Mouse (Mus musculus): ENCODE results near the gene Tpo. TPM values are rescaled to one million over a fixed set of nuclear protein-coding genes. Genes with fewer than 3 reads are reported as not detected.

Tpo gene
- polyA plus RNA-seq, 2 experiments from 2014 or later, result not detected

GRCm38 (mm10) chr12:30076316-30076715 lies 56.1 kb downstream of the Tpo start:
- no peak for ATAC-seq

GRCm38 (mm10) chr12:30069321-30069720 lies 63.1 kb downstream of the Tpo start:
- no peak for ATAC-seq

DNA sequence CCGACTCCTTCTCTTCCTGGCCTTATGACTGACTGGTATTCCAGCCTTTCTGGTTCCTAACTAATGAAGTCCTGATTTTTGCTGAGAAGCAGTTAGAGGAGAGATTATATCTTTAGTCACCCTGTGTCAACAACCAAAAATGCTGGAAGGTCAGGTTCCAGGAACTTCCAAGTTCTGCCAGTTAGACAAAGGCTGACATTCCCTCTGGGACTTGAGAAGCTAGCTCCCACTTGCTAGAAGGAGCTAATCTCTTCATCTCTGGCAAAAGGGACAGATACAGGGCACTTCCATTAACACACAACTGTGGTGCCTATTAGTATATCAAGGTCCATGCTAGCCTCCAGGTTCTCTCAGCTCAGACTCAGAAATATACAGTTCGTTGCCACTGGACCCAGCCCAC lies 64.6 kb downstream of the Tpo start:
- ATAC-seq, result no peak

DNA sequence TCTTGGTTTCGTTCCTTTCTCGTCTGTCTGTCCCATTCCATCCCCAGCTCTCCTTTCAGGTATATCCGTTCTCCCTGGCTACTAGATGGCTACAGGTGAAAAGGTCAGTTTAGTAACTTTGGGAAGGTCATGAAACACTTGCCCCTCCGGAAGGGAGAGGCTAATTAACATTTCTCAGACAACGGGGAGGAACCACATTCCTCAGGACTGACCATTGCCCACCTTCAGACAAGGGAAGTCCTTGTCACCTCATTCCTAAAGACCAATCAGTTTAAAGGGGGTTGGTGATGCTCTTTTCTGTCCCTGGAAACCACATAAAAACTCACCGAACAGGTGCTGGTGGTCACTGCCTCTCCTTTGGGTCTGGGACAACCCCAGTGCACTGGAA lies 70.3 kb downstream of the Tpo start:
- ATAC-seq, result no peak

DNA sequence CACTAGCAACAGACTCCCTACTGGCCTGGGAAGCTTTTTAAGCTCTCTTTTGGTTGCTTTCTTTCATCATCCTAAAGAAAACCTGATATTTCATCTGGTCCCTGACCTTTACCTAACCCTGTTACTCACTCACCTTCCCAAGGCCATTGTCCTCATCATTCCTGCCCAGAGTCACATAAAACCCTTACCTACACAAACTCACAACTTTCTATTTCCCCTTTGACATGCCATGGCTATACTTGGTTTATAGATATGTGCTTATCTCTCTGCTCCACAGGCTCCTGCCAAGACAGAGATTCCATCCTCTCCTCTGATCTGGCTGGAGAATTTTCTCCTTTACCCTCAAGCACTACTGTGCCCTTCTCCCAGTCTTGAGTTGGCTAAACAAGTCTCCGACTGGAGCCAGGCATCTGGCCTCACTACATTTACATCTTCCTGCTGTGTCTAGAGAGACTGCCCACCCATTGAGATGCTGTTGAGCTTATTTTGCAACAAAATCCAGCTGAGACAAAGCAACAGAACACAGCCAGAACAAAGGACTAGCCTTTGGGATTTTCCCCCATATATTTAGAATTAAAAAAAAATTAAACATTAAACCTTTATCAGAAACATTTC lies 70.8 kb downstream of the Tpo start:
- ATAC-seq, result no peak

GRCm38 (mm10) chr12:30058044-30058443 lies 74.4 kb downstream of the Tpo start:
- ATAC-seq, result no peak

GRCm38 (mm10) chr12:30054761-30055540 lies 77.5 kb downstream of the Tpo start:
- no peak for ATAC-seq

GRCm38 (mm10) chr12:30050235-30050634 lies 82.2 kb downstream of the Tpo start:
- no peak for ATAC-seq

- ATAC-seq, result no peak
These were observed 82.6 kb downstream of the Tpo start for GRCm38 (mm10) chr12:30049818-30050217.

DNA sequence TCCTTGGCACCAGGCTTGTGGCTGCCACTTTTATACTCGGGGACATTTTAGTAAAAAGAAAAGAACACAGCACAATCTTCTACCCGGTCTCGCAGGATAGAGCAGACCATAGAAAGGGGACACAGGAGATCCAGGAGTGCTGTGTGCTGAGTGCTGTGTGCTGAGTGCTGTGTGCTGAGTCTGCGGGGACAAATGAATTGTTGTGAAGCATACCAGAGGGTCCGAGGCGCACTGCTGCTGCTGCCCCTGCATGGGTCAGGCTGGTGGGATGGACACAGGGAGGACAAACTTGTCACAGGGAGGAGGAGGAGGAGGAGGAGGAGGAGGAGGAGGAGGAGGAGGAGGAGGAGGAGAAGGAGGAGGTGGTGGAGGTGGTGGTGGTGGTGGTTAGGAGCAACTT lies 83.6 kb downstream of the Tpo start:
- no peak for ATAC-seq

GRCm38 (mm10) chr12:30040150-30040549 lies 92.3 kb downstream of the Tpo start:
- ATAC-seq, result no peak

DNA sequence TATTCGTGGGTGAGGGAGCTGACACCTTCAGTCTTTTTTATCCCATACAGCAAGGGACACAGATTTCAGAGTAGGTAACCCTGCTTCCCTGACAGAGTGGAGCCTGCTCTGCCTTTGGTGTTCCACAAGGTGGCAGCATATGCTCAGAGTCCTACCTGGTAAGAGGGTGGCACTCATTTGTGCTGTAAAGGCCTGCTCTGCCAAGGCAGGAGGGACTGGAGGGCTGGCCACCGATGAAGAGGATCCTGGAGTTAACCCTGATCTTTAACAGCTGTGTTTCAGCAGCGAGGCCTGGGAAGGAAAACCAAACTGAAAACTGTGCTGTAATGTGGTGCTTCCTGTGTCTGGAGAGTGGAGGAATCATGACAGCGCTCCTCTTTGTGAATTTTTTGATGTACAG lies 92.9 kb downstream of the Tpo start:
- no peak for ATAC-seq

- ATAC-seq, result no peak
These were observed 95.8 kb downstream of the Tpo start for GRCm38 (mm10) chr12:30036569-30037055.

GRCm38 (mm10) chr12:30035841-30036568 lies 96.4 kb downstream of the Tpo start:
- no peak for ATAC-seq

DNA sequence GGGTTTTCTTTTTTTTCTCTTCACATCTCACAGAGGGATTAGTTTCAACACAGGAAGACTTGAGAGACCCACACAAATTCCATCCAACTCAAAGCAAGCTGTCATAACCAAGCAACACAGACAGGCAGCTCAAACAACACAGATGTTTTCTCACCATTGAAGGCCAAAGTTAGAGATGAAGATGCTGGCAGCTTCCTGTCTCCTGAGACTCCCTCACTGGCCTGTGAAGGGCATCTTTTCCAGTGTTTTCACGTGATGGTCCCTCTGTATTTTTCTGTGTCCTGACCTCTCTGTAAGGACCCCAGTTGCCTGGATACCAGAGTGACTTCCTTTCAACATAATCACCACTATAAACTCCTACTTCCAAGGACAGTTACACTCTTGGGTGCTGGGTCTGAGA lies 97.0 kb downstream of the Tpo start:
- no peak for ATAC-seq

DNA sequence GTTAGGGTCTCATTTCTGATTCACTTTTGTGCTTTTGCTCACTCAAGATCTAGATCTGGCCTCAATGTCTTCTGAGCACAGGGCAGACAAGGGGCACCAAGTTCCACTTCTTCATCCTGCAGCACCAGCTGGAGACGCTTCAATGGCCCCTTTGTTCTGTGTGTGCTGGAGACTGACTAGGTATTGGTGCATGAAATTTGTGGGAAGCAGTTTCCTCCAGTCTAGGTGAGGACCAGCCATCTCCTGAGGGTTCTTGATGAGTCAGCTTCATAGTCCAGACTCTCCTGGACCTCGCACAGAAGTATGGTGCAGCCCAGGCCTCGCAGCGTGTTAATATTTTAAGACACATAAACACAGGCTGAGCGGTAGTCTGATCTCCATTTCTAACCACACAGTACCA lies 97.7 kb downstream of the Tpo start:
- ATAC-seq, result no peak

DNA sequence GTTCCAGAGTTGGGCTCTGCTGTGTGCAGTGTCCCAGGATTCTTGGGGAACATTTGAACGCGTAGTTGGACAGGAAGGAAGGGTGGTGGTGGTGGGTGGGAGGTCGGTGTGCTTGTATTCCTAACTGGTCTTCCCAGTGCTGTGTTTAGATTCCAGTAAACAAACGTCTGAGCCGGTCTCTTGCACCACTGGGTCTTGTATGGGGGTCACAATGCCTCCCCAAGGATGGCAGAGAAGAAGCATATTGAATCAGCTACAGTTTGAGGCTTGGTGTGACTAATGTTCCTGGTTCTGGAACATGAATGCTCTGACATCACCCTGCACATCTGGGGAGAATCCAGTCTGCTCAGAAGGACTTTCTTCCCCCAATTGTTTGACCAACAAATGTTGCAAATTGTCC lies 101.9 kb downstream of the Tpo start:
- ATAC-seq, result no peak

- no peak for ATAC-seq
These were observed 103.3 kb downstream of the Tpo start for GRCm38 (mm10) chr12:30029111-30029510.

GRCm38 (mm10) chr12:30027721-30028340 lies 104.6 kb downstream of the Tpo start:
- no peak for ATAC-seq

DNA sequence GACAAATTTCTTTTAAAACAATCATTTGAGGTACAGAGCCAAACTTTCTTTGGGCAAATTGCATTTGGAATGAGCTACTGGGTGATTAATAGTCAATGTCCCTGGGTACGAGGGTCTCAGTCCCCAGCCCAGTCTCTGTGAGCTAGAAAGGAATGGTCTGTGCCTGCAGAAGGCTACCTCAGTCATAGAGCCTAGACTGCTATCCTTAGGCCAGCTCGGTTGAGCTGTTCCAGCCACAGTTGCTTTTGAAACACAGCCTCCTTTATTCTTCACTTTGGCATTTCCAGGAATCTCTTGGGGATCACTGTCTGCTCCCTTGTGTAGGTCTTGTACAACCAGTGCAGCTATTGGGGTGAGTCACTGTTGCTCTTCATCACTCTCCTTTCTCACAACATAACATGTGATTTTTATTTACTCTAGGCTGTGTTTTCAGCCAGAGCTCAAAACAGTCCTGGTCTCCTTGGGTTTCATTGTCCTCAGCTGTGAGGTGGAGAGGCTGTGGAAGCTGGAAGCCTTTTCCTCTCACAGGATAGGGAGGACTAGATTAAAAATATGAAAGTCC lies 108.1 kb downstream of the Tpo start:
- ATAC-seq, result no peak

- no peak for ATAC-seq
These were observed 108.9 kb downstream of the Tpo start for GRCm38 (mm10) chr12:30023491-30023890.

GRCm38 (mm10) chr12:30020447-30020846 lies 112.0 kb downstream of the Tpo start:
- ATAC-seq, result no peak

GRCm38 (mm10) chr12:30017131-30017530 lies 115.3 kb downstream of the Tpo start:
- no peak for ATAC-seq

All from activated CD4-positive, CD25-positive, alpha-beta regulatory T cell, adult 4 months (primary cell).